Mouse (Mus musculus): Measurements from ENCODE around the gene Wdr47.
"Not testable (repeated sequence)": the region's sequence is repeated elsewhere in the genome, so short reads cannot be mapped to it uniquely, and the experiment has no call there.

The Wdr47 gene

DNA sequence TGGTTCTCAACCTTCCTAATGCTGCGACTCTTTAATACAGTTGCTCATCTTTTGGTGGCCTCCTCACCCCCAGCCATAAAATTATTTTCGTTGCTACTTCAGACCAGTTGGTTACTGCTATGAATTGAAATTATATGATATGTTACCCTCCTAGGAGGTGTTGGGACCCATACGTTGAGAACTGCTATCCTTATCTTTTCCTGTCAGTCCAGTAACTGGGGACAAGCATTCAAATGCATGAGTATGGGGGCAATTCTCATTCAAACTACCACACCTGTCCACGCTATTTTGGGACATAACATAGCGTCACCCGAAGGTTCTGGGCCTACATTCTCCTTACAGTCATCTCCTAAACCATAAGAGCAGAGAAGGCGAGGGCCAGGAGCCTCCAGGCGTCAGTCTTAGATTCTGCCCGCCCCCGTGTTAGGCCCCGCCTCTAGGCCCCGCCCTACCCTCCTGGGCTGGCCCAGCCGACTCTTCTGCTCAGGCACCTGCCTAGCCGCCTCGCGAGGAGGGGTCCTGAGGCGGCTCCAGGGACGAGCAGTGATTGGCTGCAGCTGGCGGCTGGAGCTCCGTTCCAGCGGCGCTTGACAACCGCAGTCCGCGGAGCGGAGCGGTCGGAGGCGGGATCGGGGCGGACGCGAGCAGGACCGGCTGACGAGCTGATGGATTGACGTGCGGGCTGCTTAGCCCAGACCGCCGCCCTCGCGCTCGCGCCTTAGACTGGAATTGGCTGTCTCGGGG lies at the start of gene Wdr47:
Wdr47 (plus strand) TSS at position 494 of the 744 bp plus-strand sequence.
- DNase-seq (ENCODE audit: low spot score in 2 of 2), result peak; percentile 92 to 93

DNA sequence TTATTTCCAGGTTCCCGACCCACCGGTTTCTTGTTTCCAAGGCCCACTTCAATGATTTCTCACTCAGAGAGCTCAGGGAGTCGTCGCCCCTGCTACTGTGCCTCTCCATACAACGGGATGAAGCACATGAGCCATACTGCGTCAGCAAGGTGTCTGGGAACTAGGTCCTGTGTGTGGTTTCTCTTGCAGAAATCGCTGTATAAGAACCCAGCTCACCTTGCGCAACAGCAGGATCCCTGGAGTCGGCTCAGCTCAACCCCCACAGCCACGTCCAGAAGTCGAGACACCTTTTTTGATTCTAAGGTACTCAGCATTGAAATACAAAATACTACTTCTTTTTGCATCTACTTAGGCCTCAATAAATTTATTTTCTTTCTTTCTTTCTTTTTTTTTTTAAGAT lies 48.8 kb upstream of the Wdr47 start:
- no peak for DNase-seq (ENCODE audit: low spot score in 2 of 2)

DNA sequence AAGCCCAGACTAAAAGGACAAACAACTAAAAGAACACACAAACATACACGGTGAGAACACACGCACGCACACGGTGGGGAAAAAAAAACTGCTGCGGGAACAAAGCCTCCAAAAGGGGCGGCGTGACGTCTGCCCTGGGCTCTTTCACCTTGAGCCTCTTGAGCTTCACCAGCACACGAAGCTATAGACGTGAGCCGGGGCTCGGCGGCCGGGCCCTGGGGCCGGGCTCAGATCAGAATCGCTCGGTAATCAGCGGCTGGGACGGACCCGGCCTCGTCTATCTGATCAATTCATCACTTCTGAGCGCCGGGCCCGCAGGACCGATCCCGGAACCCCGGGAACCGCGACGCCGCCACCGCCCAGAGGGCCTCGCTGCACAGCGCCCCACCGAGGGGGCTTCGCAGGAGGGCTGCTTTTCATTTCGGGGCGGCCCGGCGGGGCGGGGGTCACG lies 36.9 kb upstream of the Wdr47 start:
- DNase-seq (ENCODE audit: low spot score in 2 of 2), result peak; percentile 3 to 53

DNA sequence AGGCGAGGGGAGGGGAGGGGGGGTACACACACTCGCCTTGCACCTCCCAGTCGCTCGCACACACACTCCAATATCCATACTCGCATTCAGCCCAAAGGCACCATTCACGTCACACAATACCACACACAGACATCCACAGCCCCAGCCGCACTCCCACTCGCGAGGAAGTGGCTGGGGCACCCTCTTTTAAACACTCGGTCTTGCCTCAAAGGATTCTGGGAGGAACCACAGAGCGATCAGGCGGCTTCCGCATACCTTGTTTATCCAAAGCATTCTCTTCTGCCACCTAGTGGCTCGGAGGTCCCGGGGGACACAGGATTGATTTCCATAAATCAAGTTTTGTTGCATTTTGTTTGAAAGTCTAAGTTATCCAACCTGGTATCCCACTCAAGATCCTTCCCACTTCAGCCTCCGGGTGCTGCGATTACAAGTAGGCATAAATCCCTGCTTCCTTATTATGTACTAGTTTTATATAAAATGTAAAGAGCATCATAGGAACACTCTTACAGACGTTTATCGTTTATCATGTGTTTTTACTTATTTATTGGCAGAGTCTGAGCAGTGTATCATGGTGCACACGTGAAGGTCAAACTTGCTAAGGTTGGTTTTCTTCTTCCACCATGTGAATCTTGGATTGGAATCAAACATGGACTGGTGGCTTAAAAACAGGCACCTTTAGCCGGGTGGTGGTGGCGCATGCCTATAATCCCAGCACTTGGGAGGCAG lies 36.3 kb upstream of the Wdr47 start:
- DNase-seq (ENCODE audit: low spot score in 2 of 2), result peak; percentile 81 to 85

DNA sequence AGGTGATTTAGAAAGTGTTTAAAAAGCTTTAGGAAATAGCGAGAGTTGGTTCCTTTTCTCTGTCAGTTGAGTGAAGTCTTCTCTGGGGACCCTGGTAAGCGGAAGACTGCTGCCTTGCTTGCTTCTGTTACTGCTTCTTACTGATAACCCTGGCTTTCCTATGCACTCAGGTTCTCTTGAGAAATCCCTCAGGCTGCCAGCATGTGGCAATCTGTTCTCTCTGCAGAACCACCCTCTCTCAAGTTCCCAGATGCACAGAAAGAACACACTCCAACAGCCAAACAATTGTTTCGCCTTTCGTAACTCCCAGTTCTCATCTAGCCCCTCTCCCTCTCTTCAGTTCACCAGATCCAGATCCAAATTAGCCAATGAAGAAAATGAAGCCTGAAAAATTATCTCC lies 33.2 kb upstream of the Wdr47 start:
- no peak for DNase-seq (ENCODE audit: low spot score in 2 of 2)

DNA sequence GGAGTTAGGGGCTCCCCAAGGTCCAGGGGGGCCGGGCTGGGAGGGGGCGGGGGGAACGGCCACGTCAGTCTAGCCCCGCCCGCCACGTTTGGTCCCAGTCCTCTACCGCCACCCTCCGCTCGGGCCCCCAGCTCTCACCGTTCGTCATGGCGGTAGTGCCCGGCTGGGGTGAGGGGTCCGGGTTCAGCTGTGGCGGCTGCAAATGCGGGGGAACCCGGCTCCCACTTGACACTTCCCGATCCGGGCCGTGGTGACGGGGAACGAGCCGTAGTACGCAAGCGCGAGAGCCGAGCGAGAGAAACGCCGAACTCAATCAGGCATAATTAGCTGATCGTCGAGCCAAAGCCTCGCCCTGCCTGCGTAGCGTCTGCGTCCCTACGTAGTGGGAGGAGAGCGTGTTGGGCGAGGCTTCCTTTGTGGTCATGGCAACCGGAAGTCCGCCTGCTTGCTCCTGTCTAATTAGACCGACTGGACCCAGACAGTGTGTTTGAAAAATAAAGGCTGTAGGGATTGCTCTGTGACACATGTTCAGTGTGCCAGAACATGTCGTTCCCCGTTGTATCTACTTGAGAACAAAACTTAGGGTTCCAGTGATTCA lies 28.8 kb upstream of the Wdr47 start, which contains the start of gene Tmem167b:
Tmem167b (minus strand) TSS at position 334 of the 598 bp plus-strand sequence.
- DNase-seq (ENCODE audit: low spot score in 2 of 2), result peak; percentile 94 to 97

DNA sequence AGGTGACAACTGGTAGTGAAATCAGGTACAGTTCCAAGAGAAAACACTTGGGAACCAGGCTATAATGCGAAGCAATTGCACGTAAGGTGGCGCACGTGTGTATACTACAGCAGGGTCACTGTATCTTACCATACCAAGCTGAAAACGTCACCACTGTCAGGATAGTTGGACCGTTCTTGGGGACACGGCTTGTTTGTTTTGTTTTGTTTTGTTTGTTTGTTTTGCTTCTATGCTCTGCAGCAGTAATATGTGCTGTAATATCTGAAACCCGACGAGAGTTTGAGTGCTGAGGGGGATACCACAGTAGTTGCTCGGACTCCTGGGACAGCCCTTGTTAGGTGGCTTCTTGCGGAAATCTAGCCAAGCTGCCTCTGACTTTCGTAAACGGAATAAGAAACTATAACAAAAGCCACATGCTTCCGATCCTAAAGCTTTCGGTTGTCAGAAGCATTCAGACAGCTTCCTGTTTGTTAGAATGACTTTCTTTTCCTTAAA lies 28.3 kb upstream of the Wdr47 start:
- no peak for DNase-seq (ENCODE audit: low spot score in 2 of 2)

DNA sequence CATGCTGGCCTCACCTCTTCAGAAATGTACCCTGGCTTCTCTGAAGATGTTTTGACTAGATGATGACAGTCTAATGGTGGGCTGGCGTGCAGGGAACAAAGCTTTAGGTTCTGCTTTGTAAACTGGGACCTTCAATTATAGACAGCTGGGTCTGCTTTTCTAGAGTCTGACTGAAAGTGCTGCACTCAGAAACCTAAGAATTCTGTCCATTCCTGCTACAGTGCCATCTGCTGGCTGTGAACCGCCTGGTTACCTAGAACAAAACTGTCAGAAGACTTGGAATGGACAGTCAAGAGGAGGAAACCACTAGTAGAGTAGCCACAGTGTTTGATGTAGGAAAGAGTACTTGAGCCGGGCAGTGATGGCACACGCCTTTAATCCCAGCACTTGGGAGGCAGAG lies 27.8 kb upstream of the Wdr47 start:
- DNase-seq (ENCODE audit: low spot score in 2 of 2), result peak; percentile 61 to 74

DNA sequence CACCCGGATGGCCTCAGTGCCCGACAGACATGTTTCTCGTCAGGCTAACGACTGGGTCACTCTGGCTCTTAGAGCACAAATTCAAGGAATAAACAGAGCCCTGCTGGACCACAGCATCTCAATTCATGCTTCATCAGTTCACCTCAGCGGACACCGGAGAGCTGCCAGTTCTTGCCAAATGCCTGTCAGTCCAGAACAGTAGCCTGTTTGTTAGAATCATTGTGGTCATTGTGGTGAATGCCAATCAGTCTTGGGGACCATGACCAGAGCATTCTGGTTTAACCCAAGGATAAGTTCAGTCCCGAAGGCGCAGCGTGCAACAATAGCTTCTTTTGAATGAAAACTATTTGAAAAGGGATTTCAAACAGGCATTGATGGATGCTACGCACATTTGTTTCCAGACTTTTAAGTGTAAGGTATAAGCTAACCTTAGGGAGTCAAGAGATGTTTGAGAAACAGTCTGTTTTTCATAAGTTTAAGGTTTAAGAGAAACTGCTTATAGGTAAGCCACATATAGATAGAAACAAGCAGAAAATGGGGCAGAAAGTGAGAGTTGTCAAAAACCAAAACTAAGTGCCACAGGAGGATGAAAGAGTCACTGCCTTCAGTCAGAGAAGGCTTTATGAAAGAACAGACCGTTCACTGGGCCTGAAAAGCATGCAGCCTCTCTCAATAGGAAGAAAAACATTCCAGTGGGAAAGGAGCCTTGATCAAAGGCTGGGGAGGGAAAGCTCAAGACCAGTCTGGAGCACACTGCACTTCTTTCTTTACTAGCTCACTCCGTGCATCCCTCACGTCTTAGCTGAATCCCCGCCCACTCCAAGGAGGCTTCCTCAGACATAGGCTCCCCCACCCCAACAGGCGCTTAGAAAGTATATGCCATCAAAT lies 22.8 kb upstream of the Wdr47 start:
- no peak for DNase-seq (ENCODE audit: low spot score in 2 of 2)

DNA sequence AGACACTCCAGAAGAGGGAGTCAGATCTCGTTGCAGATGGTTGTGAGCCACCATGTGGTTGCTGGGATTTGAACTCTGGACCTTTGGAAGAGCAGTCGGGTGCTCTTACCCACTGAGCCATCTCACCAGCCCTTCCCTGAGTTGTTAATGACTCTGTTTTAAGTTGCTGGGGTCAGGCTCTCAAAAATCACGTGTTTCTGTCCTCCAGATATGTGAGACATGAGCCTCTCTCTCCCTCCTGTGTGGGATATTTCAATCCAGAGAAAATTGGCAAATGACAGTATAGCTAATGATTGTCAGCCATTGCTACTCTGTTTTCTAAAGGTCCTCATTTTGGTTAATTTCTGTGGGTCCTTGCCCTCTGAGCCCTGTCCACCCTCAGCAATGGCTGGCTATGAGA lies 21.4 kb upstream of the Wdr47 start:
- not testable (repeated sequence) for DNase-seq (ENCODE audit: low spot score in 2 of 2)

DNA sequence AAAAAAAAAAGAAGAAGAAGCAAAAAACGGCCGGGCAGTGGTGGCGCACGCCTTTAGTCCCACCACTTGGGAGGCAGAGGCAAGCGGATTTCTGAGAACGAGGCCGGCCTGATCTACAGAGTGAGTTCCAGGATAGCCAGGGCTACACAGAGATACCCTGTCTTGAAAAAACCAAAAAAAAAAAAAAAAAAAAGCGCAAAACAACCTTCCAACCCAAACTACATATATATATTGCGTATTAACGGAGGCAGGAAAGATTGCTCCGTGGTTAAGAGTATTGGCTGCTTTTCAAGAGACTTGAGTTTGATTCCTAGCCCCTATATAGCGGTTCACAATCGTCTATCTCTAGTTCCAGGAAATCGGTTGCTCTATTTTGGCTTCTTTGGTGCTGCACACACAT lies 20.3 kb upstream of the Wdr47 start:
- DNase-seq (ENCODE audit: low spot score in 2 of 2), result no peak

DNA sequence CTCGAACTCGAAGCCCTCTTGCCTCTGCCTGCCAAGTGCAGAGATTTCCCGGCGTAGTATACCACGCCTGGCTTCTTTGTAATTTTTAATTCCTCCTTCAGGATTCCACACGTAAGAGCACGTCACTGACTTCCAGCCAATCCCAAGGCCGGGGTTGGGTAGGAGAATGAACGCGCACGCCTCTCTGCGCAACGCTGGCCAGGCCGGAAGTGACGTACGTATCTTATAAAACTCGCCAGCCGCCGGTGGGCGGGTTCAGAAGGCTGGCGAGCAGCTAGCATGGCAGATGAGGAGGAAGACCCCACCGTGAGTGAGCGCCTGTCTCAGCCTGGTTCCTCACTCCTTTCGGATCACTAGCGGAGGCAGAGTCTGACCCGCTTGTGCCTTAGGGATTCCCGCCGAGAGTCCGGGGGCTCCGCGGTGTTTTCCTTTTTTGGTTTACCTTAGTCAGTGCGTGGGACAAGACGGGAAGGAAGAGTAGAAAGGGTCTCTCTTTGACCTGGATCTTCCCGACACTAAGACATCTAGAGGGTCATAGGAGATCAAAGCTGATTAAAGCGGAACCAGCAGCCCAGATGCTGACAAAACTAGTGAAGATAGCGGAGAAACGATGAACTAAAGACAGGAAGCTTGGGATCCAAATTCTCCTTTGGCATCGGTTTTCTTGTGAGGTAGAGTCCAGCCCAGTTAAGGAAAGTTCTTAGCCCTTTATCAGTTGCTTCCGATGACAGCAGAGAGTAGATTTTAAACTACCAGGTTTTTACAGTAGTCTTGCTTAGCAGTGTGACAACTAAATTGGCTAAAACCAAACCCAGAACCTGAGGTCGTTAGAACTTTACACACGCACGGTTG lies 19.4 kb upstream of the Wdr47 start, which contains the start of gene Taf13:
Taf13 (plus strand) TSS at position 256 of the 852 bp plus-strand sequence.
- DNase-seq (ENCODE audit: low spot score in 2 of 2), result peak; percentile 90 to 93

DNA sequence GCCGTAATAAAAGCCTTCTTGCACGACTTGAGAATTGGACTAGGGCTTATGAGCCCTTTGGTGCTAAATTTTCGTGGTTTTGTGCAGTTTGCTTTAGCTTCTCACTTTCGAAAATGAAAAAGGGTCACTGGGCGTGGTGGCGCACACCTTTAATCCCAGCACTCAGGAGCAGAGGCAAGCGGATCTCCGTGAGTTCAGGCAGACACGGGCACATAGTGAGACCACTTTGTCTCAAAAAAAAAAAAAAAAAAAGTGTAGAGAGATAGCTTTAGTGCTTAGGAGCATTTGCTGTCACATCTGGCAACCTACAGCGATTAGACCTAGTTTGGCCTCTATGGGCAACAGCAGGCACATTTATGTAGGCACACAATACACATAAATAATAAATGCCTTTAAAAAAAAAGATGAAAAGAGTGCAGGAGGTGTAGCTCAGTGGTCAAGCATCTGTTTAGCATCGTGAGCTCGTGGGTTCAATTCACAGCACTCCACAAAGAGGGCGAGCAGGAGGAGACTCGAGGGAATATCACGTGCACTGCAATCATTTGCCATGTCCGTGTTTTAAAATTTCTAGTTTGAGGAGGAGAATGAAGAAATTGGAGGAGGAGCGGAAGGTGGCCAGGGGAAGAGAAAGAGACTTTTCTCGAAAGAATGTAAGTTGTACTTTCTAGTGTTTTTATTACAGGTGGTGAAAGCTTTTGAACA lies 18.6 kb upstream of the Wdr47 start:
- no peak for DNase-seq (ENCODE audit: low spot score in 2 of 2)

DNA sequence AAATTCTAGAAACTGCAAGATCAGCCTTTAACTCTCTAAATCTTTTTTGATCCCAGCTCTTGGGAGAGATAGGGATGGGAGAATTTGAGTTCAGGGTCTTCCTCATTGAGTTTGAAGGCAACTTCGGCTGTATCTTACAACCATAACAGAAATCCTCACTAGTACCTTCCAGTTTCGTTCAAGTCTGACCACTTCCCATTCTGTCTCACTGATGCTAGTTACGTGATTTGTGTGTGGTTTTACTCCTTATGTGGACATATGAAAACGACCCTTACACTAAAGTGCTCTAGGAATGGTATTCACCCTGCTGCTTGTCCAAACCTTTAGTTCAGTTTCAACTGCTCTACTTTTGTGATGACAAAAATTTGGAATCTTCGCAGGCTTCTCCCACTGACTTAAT lies 17.1 kb upstream of the Wdr47 start:
- no peak for DNase-seq (ENCODE audit: low spot score in 2 of 2)

DNA sequence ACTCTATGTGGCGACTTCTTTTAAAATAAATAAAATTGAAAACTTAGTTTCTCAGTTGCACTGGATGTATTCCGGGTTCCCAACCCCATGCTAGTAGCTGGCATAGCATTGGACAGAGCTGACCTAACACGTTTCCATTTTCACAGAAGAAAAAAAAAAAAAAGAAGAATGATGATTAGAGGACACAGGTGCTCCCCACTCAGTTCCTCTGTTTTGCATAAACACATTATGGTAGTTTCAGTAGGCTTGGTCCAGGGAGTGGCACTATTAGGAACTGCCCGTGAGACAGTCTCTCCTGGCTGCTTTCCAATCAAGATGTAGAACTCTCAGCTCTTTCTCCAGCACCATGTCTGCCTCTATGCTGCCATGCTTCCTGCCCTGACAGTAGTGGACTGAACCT lies 6.5 kb upstream of the Wdr47 start:
- no peak for DNase-seq (ENCODE audit: low spot score in 2 of 2)

DNA sequence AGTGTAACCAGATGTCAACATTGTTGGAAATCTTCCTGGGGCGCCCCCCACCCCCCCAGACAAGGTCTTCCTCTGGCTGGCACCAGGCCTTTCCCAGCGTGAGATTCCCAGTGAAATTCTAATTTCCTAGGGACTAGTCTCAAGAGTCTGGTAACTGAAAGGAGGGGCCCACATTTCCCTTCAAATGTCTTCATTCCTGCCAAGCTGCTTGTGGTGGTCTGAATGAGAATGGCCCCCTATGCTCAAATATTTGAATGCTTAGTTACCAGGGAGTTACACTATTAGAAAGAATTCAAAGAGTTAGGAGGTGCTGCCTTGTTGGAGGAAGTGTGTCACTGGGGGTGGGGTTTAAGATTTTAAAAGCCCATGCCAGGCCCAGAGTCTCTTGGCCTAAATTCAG lies 2.6 kb upstream of the Wdr47 start:
- no peak for DNase-seq (ENCODE audit: low spot score in 2 of 2)

DNA sequence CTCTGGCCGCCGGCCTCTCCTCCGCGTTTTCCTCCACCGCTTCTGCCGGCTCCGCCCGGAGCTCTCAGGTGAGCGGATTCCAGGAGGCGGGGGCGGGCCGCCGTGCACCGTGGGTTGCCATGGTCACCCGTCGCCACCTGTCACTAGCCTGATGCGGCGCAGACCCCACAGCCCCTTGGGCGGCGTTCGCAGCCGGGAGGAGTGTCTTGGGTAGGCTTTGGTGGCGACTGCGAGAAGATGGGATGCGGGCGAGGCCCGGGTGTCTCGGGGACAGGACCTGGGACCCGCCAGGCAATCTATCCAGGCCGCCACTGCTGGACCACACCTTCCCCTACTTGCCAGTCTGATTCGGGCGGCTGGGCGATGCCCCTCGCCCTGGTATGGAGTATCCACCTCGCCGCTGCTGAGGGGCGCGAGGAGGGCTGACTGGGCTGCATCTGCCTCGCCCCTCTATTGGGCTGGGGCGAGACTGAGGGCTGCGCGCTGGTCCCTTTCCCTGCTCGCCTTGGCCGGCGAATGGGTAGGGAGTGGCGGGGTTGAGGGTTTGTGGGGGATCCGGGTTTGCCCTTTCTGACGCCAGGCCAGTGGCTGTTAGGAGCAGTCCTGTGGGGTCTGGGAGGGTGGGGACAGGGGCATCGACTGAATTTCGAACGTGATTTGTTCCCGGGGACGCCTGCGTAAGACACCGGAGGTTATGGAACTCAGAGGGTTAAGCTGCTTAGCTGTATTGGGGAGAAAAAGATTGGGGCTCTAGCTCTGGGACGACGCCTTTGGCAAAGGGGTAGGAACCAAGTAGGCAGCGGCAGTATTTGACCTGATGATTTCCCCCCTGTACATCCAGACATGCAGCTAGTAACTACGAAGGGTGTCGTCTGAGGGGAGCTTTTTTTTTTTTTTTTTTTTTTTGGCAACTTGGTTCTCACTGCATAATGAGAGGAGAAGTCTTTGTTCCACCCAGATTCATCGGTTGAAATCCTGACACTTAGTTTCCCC lies 747 bp downstream of the Wdr47 start:
- no peak for DNase-seq (ENCODE audit: low spot score in 2 of 2)

DNA sequence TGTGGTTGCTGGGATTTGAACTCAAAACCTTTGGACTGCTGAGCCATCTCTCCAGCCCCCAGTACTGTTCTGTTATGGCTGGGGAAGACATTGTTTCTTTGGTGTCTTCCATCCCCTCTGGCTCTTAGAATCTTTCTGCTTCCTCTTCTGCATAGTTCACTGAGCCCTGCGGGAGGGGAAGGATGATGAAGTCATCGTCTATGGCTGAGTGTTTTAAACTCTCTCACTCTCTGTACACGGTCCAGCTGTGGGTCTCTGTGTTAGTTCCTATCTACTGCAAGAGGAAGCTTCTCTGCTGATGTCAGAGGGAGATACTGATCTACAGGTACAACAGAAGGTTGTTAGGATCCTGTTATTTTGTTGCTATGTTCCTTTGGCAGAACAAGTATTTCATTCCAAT lies 17.8 kb downstream of the Wdr47 start:
- no peak for DNase-seq (ENCODE audit: low spot score in 2 of 2)

DNA sequence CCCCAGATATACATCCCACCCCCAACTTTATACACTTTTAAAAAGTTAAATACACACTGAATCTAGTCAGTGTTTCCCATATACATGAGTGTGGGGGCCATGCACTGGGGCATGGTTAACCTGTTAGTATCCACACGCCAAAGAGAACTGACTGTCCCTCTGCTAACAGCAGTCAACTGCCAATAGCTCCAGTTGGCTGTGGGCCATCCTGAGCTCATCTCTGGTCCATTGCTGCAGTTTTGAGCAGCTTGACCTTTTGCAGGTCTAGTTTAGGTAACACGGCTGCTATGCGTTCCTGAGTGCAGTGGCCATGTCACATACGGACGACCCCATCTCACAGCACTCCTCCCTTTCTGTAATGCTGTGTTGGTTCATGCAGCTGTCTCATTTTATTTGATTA lies 43.7 kb downstream of the Wdr47 start:
- DNase-seq (ENCODE audit: low spot score in 2 of 2), result no peak
